Mouse (Mus musculus): ENCODE results near the gene 1810009A15Rik. TPM values are rescaled to one million over a fixed set of nuclear protein-coding genes. Genes with fewer than 3 reads are reported as not detected.

The 1810009A15Rik gene
- total and polyA plus RNA-seq, 2 experiments from 2014 or later = 28.4 to 37.3 TPM

- TF ChIP-seq CTCF (IDR thresholded peaks at IDR 0.05; ENCODE audit: low read depth) (no peak), EP300 (IDR thresholded peaks at IDR 0.05; ENCODE audit: low read depth) (no peak)
- Histone ChIP-seq H3K9ac (replicated peaks; ENCODE audit: low read depth, low read length) (no peak overlapping the region), H3K9me3 (replicated peaks; ENCODE audit: control insufficient read depth, low read length) (no peaks in the 10 kb centered on the region), H3K4me3 (ENCODE audit: low read depth, low read length) (no peak overlapping the region), H3K27me3 (ENCODE audit: control insufficient read depth, insufficient read depth, low read length) (no peaks in the 10 kb centered on the region), H3K36me3 (replicated peaks; ENCODE audit: control insufficient read depth, insufficient read depth, low read length) (peaks cover 42% of the 10 kb centered on the region), H3K27ac (ENCODE audit: low read depth) (no peak overlapping the region), H3K4me2 (ENCODE audit: low read depth, low read length) (no peak overlapping the region), H3K4me1 (ENCODE audit: control insufficient read depth, insufficient read depth) (peaks cover 15% of the 10 kb centered on the region)
- WGBS = 89% methylated on average over 3 of the region's 3 CpGs
- DNase-seq (ENCODE audit: low spot score) (no peak), ATAC-seq (ENCODE audit: insufficient read depth, low read depth) (no peak)
Measured at GRCm38 (mm10) chr19:8919000-8919399, 30.3 kb downstream of the 1810009A15Rik start.

GRCm38 (mm10) chr19:8919684-8920072 is 31.0 kb downstream of the 1810009A15Rik start:
- peaks cover 15% of the 10 kb centered on the region for H3K4me1 ChIP-seq (ENCODE audit: control insufficient read depth, insufficient read depth)
- H3K9ac ChIP-seq (replicated peaks; ENCODE audit: low read depth, low read length) = peak overlapping the region; percentile 81; the same call in 1 of the 2 replicates
- H3K27me3 ChIP-seq (ENCODE audit: control insufficient read depth, insufficient read depth, low read length) = no peaks in the 10 kb centered on the region
- TF ChIP-seq EP300 (IDR thresholded peaks at IDR 0.05; ENCODE audit: low read depth) (no peak), CTCF (IDR thresholded peaks at IDR 0.05; ENCODE audit: low read depth) (no peak)
- H3K9me3 ChIP-seq (replicated peaks; ENCODE audit: control insufficient read depth, low read length) = no peaks in the 10 kb centered on the region
- no peak for ATAC-seq (ENCODE audit: insufficient read depth, low read depth)
- peak overlapping the region; percentile 90 for H3K4me2 ChIP-seq (ENCODE audit: low read depth, low read length)
- H3K36me3 ChIP-seq (replicated peaks; ENCODE audit: control insufficient read depth, insufficient read depth, low read length) = peaks cover 36% of the 10 kb centered on the region
- WGBS = 54% methylated on average over 6 of the region's 6 CpGs
- peak overlapping the region; percentile 87 for H3K27ac ChIP-seq (ENCODE audit: low read depth)
- no peak for DNase-seq (ENCODE audit: low spot score)
- H3K4me3 ChIP-seq (ENCODE audit: low read depth, low read length) = peak overlapping the region; percentile 75

GRCm38 (mm10) chr19:8920073-8920736 is 31.6 kb downstream of the 1810009A15Rik start, which contains the start of gene B3gat3:
B3gat3 (plus strand) TSS chr19:8920374.
- peak; percentile 97 for ATAC-seq (ENCODE audit: insufficient read depth, low read depth)
- Histone ChIP-seq H3K4me2 (ENCODE audit: low read depth, low read length) (peak within 1 kb of the TSS; percentile 90), H3K27me3 (ENCODE audit: control insufficient read depth, insufficient read depth, low read length) (no peaks in the 10 kb centered on the region), H3K36me3 (replicated peaks; ENCODE audit: control insufficient read depth, insufficient read depth, low read length) (peaks cover 30% of the 10 kb centered on the region), H3K9ac (replicated peaks; ENCODE audit: low read depth, low read length) (peak within 1 kb of the TSS; percentile 81), H3K27ac (ENCODE audit: low read depth) (peak within 1 kb of the TSS; percentile 87), H3K4me3 (ENCODE audit: low read depth, low read length) (peak within 1 kb of the TSS; percentile 75), H3K9me3 (replicated peaks; ENCODE audit: control insufficient read depth, low read length) (no peaks in the 10 kb centered on the region), H3K4me1 (ENCODE audit: control insufficient read depth, insufficient read depth) (peaks cover 15% of the 10 kb centered on the region)
- peak; percentile 92 for DNase-seq (ENCODE audit: low spot score)
- TF ChIP-seq CTCF (IDR thresholded peaks at IDR 0.05; ENCODE audit: low read depth) = no peak
- no peak for TF ChIP-seq EP300 (IDR thresholded peaks at IDR 0.05; ENCODE audit: low read depth)
- WGBS = 2% methylated on average over 49 of the region's 50 CpGs

GRCm38 (mm10) chr19:8920836-8921291 is 32.2 kb downstream of the 1810009A15Rik start:
- H3K9ac ChIP-seq (replicated peaks; ENCODE audit: low read depth, low read length) = peak overlapping the region; percentile 81
- H3K27ac ChIP-seq (ENCODE audit: low read depth) = peak overlapping the region; percentile 87
- ATAC-seq (ENCODE audit: insufficient read depth, low read depth) = no peak
- no peaks in the 10 kb centered on the region for H3K9me3 ChIP-seq (replicated peaks; ENCODE audit: control insufficient read depth, low read length)
- WGBS = 3% methylated on average over 6 of the region's 6 CpGs
- peak; percentile 55 for DNase-seq (ENCODE audit: low spot score)
- peak overlapping the region; percentile 90 for H3K4me2 ChIP-seq (ENCODE audit: low read depth, low read length)
- peak overlapping the region; percentile 75 for H3K4me3 ChIP-seq (ENCODE audit: low read depth, low read length)
- no peaks in the 10 kb centered on the region for H3K27me3 ChIP-seq (ENCODE audit: control insufficient read depth, insufficient read depth, low read length)
- TF ChIP-seq CTCF (IDR thresholded peaks at IDR 0.05; ENCODE audit: low read depth) = no peak
- no peak for TF ChIP-seq EP300 (IDR thresholded peaks at IDR 0.05; ENCODE audit: low read depth)
- H3K36me3 ChIP-seq (replicated peaks; ENCODE audit: control insufficient read depth, insufficient read depth, low read length) = peaks cover 28% of the 10 kb centered on the region
- peaks cover 15% of the 10 kb centered on the region for H3K4me1 ChIP-seq (ENCODE audit: control insufficient read depth, insufficient read depth)

GRCm38 (mm10) chr19:8921741-8922140 is 33.1 kb downstream of the 1810009A15Rik start:
- no peak for ATAC-seq (ENCODE audit: insufficient read depth, low read depth)

More at GRCm38 (mm10) chr19:8921741-8922140, 33.1 kb downstream of the 1810009A15Rik start:
- Histone ChIP-seq H3K27ac (ENCODE audit: low read depth) (no peak overlapping the region), H3K9me3 (replicated peaks; ENCODE audit: control insufficient read depth, low read length) (no peaks in the 10 kb centered on the region), H3K4me2 (ENCODE audit: low read depth, low read length) (peak overlapping the region; percentile 90; the same call in 1 of the 2 replicates), H3K9ac (replicated peaks; ENCODE audit: low read depth, low read length) (0 out of 2 replicates have a peak overlapping the region, but pooled peaks have one; percentile 81), H3K4me1 (ENCODE audit: control insufficient read depth, insufficient read depth) (peaks cover 15% of the 10 kb centered on the region), H3K4me3 (ENCODE audit: low read depth, low read length) (no peak overlapping the region), H3K36me3 (replicated peaks; ENCODE audit: control insufficient read depth, insufficient read depth, low read length) (peaks cover 28% of the 10 kb centered on the region), H3K27me3 (ENCODE audit: control insufficient read depth, insufficient read depth, low read length) (no peaks in the 10 kb centered on the region)
- no peak for TF ChIP-seq CTCF (IDR thresholded peaks at IDR 0.05; ENCODE audit: low read depth)
- no peak for TF ChIP-seq EP300 (IDR thresholded peaks at IDR 0.05; ENCODE audit: low read depth)
- WGBS = 70% methylated on average over 9 of the region's 9 CpGs
- no peak for DNase-seq (ENCODE audit: low spot score)
